Mouse (Mus musculus) embryonic facial prominence, embryonic 12.5 days (tissue): ENCODE measurements at regions not wholly inside any gene's neighbourhood (a gene's known extent, or its start where the extent isn't known, plus 50 kb on each side); places are given as distances from the start of the nearest gene placed in this dataset.

Experiments used
- ATAC-seq: fragments of 200-750 bp; cut with Nextera tagmentation; 2 replicates; pipeline ENCODE4 v1.8.0; 2017; ENCODE audit not compliant: insufficient number of reproducible peaks, insufficient read depth, low FRiP score, low TSS enrichment
- H3K27ac ChIP-seq: fragments of 300-500 bp; sonication (generic); 2 replicates; pipeline ENCODE4 v1.5.1; 2016; ENCODE audit warnings: mild to moderate bottlenecking
- H3K27me3 ChIP-seq: fragments of 300-500 bp; sonication (generic); 2 replicates; pipeline ENCODE4 v1.6.1; 2016; ENCODE audit warnings: mild to moderate bottlenecking, moderate library complexity
- H3K36me3 ChIP-seq: fragments of 300-500 bp; sonication (generic); 2 replicates; pipeline ENCODE4 v1.6.1; 2016; ENCODE audit warnings: mild to moderate bottlenecking
- H3K4me1 ChIP-seq: fragments of 300-500 bp; sonication (generic); 2 replicates; pipeline ENCODE4 v1.6.1; 2016
- H3K4me2 ChIP-seq: fragments of 300-500 bp; sonication (generic); replicated peaks from 2 replicates; pipeline ENCODE4 v1.6.1; 2016; ENCODE audit warnings: mild to moderate bottlenecking, moderate library complexity
- H3K4me3 ChIP-seq: fragments of 300-500 bp; sonication (generic); 2 replicates; pipeline ENCODE4 v1.5.1; 2016; ENCODE audit warnings: mild to moderate bottlenecking
- H3K9ac ChIP-seq: fragments of 300-500 bp; sonication (generic); 2 replicates; pipeline ENCODE4 v1.6.1; 2016; ENCODE audit warnings: mild to moderate bottlenecking, moderate library complexity
- H3K9me3 ChIP-seq: fragments of 300-500 bp; sonication (generic); 2 replicates; pipeline ENCODE4 v1.6.1; 2016; ENCODE audit warnings: mild to moderate bottlenecking, moderate library complexity
- WGBS: fragments of 180-500 bp; shearing (Covaris S2); methylation state at CpG from one replicate; pipeline ENCODE4 v1.1.7; 2016; 5-methylcytosine and 5-hydroxymethylcytosine counted together

GRCm38 (mm10) chr2:138838846-138839245 is 582.5 kb downstream of the Btbd3 start:
- Histone ChIP-seq H3K36me3 (no peaks in the 10 kb centered on the region), H3K27ac (no peak overlapping the region), H3K27me3 (no peaks in the 10 kb centered on the region), H3K9me3 (no peaks in the 10 kb centered on the region), H3K4me2 (no peak overlapping the region), H3K4me3 (no peak overlapping the region), H3K4me1 (no peaks in the 10 kb centered on the region), H3K9ac (no peak overlapping the region)
- no peak for ATAC-seq
- 38% methylated on average over 3 of the region's 3 CpGs for WGBS

- H3K4me3 ChIP-seq = no peak overlapping the region
- no peaks in the 10 kb centered on the region for H3K4me1 ChIP-seq
- no peaks in the 10 kb centered on the region for H3K27me3 ChIP-seq
- H3K4me2 ChIP-seq = no peak overlapping the region
- H3K9me3 ChIP-seq = no peaks in the 10 kb centered on the region
- no peak for ATAC-seq
- no peak overlapping the region for H3K9ac ChIP-seq
- no peaks in the 10 kb centered on the region for H3K36me3 ChIP-seq
- H3K27ac ChIP-seq = no peak overlapping the region
These were observed 602.8 kb downstream of the Btbd3 start for GRCm38 (mm10) chr2:138859121-138859520.

GRCm38 (mm10) chr2:138896563-138896962 is 597.1 kb upstream of the Sptlc3 start:
- no peaks in the 10 kb centered on the region for H3K27me3 ChIP-seq
- no peak for ATAC-seq
- no peak overlapping the region for H3K9ac ChIP-seq
- H3K36me3 ChIP-seq = no peaks in the 10 kb centered on the region
- H3K4me1 ChIP-seq = no peaks in the 10 kb centered on the region
- 74% methylated on average over 3 of the region's 3 CpGs for WGBS
- H3K9me3 ChIP-seq = no peaks in the 10 kb centered on the region
- H3K4me3 ChIP-seq = no peak overlapping the region
- H3K4me2 ChIP-seq = no peak overlapping the region
- no peak overlapping the region for H3K27ac ChIP-seq

- Histone ChIP-seq H3K9me3 (no peaks in the 10 kb centered on the region), H3K27ac (no peak overlapping the region), H3K9ac (no peak overlapping the region), H3K36me3 (no peaks in the 10 kb centered on the region), H3K4me3 (no peak overlapping the region), H3K27me3 (no peaks in the 10 kb centered on the region), H3K4me2 (no peak overlapping the region), H3K4me1 (no peaks in the 10 kb centered on the region)
- 28% methylated on average over 3 of the region's 3 CpGs for WGBS
- no peak for ATAC-seq
These were observed 596.6 kb upstream of the Sptlc3 start for GRCm38 (mm10) chr2:138897101-138897500.

GRCm38 (mm10) chr2:138937165-138937564 is 556.5 kb upstream of the Sptlc3 start:
- H3K4me2 ChIP-seq = no peak overlapping the region
- 90% methylated on average over 2 of the region's 2 CpGs for WGBS
- ATAC-seq = no peak
- no peaks in the 10 kb centered on the region for H3K4me1 ChIP-seq
- no peak overlapping the region for H3K27ac ChIP-seq
- H3K36me3 ChIP-seq = no peaks in the 10 kb centered on the region
- no peak overlapping the region for H3K4me3 ChIP-seq
- H3K27me3 ChIP-seq = no peaks in the 10 kb centered on the region
- H3K9ac ChIP-seq = no peak overlapping the region
- H3K9me3 ChIP-seq = no peaks in the 10 kb centered on the region

- ATAC-seq = no peak
- Histone ChIP-seq H3K27ac (no peak overlapping the region), H3K9me3 (no peaks in the 10 kb centered on the region), H3K27me3 (no peaks in the 10 kb centered on the region), H3K4me2 (no peak overlapping the region), H3K36me3 (no peaks in the 10 kb centered on the region), H3K4me1 (no peaks in the 10 kb centered on the region), H3K4me3 (no peak overlapping the region), H3K9ac (no peak overlapping the region)
- 93% methylated on average over 2 of the region's 2 CpGs for WGBS
These were observed 554.3 kb upstream of the Sptlc3 start for GRCm38 (mm10) chr2:138939367-138939766.

GRCm38 (mm10) chr2:138966110-138966790 is 527.5 kb upstream of the Sptlc3 start:
- H3K4me1 ChIP-seq = no peaks in the 10 kb centered on the region
- H3K27me3 ChIP-seq = no peaks in the 10 kb centered on the region
- no peak overlapping the region for H3K4me2 ChIP-seq
- no peak overlapping the region for H3K9ac ChIP-seq
- H3K4me3 ChIP-seq = no peak overlapping the region
- no peaks in the 10 kb centered on the region for H3K36me3 ChIP-seq
- no peak overlapping the region for H3K27ac ChIP-seq
- WGBS = 34% methylated on average over 3 of the region's 3 CpGs
- ATAC-seq = no peak
- no peaks in the 10 kb centered on the region for H3K9me3 ChIP-seq

GRCm38 (mm10) chr2:138974548-138974947 is 519.2 kb upstream of the Sptlc3 start:
- Histone ChIP-seq H3K4me3 (no peak overlapping the region), H3K27ac (no peak overlapping the region), H3K4me1 (no peaks in the 10 kb centered on the region), H3K9me3 (no peaks in the 10 kb centered on the region), H3K9ac (no peak overlapping the region), H3K4me2 (no peak overlapping the region), H3K36me3 (no peaks in the 10 kb centered on the region), H3K27me3 (no peaks in the 10 kb centered on the region)
- 31% methylated on average over 2 of the region's 2 CpGs for WGBS
- ATAC-seq = no peak

- no peaks in the 10 kb centered on the region for H3K4me1 ChIP-seq
- H3K4me3 ChIP-seq = no peak overlapping the region
- no peaks in the 10 kb centered on the region for H3K9me3 ChIP-seq
- no peaks in the 10 kb centered on the region for H3K27me3 ChIP-seq
- H3K36me3 ChIP-seq = no peaks in the 10 kb centered on the region
- no peak for ATAC-seq
- H3K4me2 ChIP-seq = no peak overlapping the region
- 59% methylated on average over 1 of the region's 1 CpGs for WGBS
- H3K27ac ChIP-seq = no peak overlapping the region
- no peak overlapping the region for H3K9ac ChIP-seq
These were observed 503.7 kb upstream of the Sptlc3 start for GRCm38 (mm10) chr2:138990031-138990430.

GRCm38 (mm10) chr2:139032105-139032812 is 461.5 kb upstream of the Sptlc3 start:
- peak; percentile 67; the same call in 1 of the 2 replicates for ATAC-seq
- H3K27ac ChIP-seq = peak overlapping the region; percentile 11; the same call in 1 of the 2 replicates

GRCm38 (mm10) chr2:139034800-139035199 is 458.9 kb upstream of the Sptlc3 start:
- Histone ChIP-seq H3K27ac (no peak overlapping the region), H3K9me3 (no peaks in the 10 kb centered on the region), H3K9ac (no peak overlapping the region), H3K4me2 (no peak overlapping the region), H3K36me3 (no peaks in the 10 kb centered on the region), H3K27me3 (no peaks in the 10 kb centered on the region), H3K4me3 (no peak overlapping the region), H3K4me1 (peaks cover 7% of the 10 kb centered on the region; the same call in 1 of the 2 replicates)
- no peak for ATAC-seq
- 67% methylated on average over 3 of the region's 3 CpGs for WGBS

More at GRCm38 (mm10) chr2:139032105-139032812, 461.5 kb upstream of the Sptlc3 start:
- Histone ChIP-seq H3K36me3 (no peaks in the 10 kb centered on the region), H3K4me2 (no peak overlapping the region), H3K9me3 (no peaks in the 10 kb centered on the region), H3K4me1 (peaks cover 7% of the 10 kb centered on the region; the same call in 1 of the 2 replicates), H3K27me3 (no peaks in the 10 kb centered on the region), H3K9ac (no peak overlapping the region), H3K4me3 (no peak overlapping the region)
- 39% methylated on average over 5 of the region's 5 CpGs for WGBS

GRCm38 (mm10) chr2:139041671-139042273 is 451.9 kb upstream of the Sptlc3 start:
- no peaks in the 10 kb centered on the region for H3K36me3 ChIP-seq
- H3K9me3 ChIP-seq = no peaks in the 10 kb centered on the region
- no peak overlapping the region for H3K4me3 ChIP-seq
- WGBS = 85% methylated on average over 3 of the region's 3 CpGs
- H3K27ac ChIP-seq = no peak overlapping the region
- H3K9ac ChIP-seq = no peak overlapping the region
- H3K27me3 ChIP-seq = no peaks in the 10 kb centered on the region
- no peak overlapping the region for H3K4me2 ChIP-seq
- H3K4me1 ChIP-seq = no peaks in the 10 kb centered on the region
- no peak for ATAC-seq
